Mouse (Mus musculus): ENCODE measurements around the gene Tmem135. TPM values are rescaled to one million over a fixed set of nuclear protein-coding genes. Genes with fewer than 3 reads are reported as not detected.

Tmem135 gene
- polyA plus RNA-seq, 1 experiment: 8.2 TPM

DNA sequence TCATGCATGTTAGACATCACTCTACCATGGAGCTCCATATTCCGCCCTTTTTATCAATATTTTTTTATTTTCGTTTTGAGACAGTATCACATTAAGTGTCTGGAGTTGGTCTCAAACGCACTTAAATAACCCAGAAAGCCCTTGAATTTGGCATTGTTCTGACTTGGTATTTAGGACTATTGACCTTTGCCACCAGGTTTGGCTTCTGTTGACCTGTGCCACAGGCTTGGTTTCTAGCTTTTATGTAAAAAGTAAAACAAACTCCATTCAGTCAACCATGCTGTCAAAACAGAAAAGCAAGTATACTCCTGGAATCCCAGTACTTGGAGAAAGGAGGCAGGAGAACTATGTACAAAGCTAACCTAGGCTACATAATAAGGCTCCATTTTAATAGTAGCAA lies 12.7 kb downstream of the Tmem135 start:
- H3K27ac ChIP-seq (ENCODE audit: control insufficient read depth, insufficient read depth, low read depth, low read length, poor library complexity): no peak overlapping the region
- H3K4me1 ChIP-seq (ENCODE audit: control insufficient read depth, insufficient read depth, low read length): no peaks in the 10 kb centered on the region
- no peak for TF ChIP-seq CTCF (IDR thresholded peaks at IDR 0.05; ENCODE audit: control insufficient read depth, insufficient read depth, low read length)
- no peak for TF ChIP-seq POLR2A (IDR thresholded peaks at IDR 0.05; ENCODE audit: borderline replicate concordance, control insufficient read depth, low read depth, low read length)
- H3K4me3 ChIP-seq (replicated peaks; ENCODE audit: control insufficient read depth, low read depth, low read length): no peak overlapping the region
- 86% methylated on average over 3 of the region's 3 CpGs for WGBS

DNA sequence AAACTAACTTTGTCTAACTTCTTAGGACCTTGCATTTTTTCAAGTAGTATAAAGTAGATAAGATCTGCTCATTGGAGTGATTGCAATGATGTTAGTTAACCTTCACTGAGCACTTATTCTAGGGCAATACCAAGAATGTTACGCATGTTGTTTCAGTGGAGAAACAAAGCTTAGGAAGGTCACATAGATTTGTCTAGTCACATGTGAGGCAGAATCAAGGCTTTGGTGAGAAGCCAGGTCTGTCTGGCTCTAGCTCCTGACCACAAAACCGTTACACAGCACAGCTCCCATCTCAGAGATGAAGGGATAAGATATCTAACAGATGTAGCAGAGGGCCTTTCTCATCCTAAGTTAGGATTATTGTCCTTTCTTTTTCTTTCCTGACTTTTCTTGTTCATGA lies 13.4 kb downstream of the Tmem135 start:
- WGBS: 39% methylated on average over 2 of the region's 2 CpGs
- TF ChIP-seq POLR2A (IDR thresholded peaks at IDR 0.05; ENCODE audit: borderline replicate concordance, control insufficient read depth, low read depth, low read length) (no peak), CTCF (IDR thresholded peaks at IDR 0.05; ENCODE audit: control insufficient read depth, insufficient read depth, low read length) (no peak)
- Histone ChIP-seq H3K4me3 (replicated peaks; ENCODE audit: control insufficient read depth, low read depth, low read length) (no peak overlapping the region), H3K27ac (ENCODE audit: control insufficient read depth, insufficient read depth, low read depth, low read length, poor library complexity) (no peak overlapping the region), H3K4me1 (ENCODE audit: control insufficient read depth, insufficient read depth, low read length) (no peaks in the 10 kb centered on the region)

DNA sequence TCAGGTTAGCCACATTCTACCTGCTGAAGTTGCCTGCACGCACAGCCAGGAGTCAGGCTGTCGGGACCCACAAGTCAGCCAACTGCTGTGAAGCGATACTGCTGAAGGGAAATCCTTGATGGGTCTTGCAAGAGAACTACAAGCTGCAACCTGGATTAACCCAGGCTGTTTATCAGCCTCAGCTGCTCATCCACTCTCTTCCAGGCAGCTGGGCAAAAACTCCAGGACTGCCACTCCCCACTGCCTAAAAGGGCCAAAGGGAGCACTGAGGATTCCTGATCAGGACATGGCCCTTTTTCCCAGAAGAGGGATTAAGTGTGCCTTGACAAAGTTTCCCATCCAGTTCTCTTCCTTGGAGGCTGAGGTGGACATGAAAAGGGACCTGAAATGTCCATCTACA lies 15.0 kb downstream of the Tmem135 start:
- H3K27ac ChIP-seq (ENCODE audit: control insufficient read depth, insufficient read depth, low read depth, low read length, poor library complexity): no peak overlapping the region
- no peaks in the 10 kb centered on the region for H3K4me1 ChIP-seq (ENCODE audit: control insufficient read depth, insufficient read depth, low read length)
- no peak for TF ChIP-seq CTCF (IDR thresholded peaks at IDR 0.05; ENCODE audit: control insufficient read depth, insufficient read depth, low read length)
- no peak for TF ChIP-seq POLR2A (IDR thresholded peaks at IDR 0.05; ENCODE audit: borderline replicate concordance, control insufficient read depth, low read depth, low read length)
- WGBS: 85% methylated on average over 3 of the region's 3 CpGs
- no peak overlapping the region for H3K4me3 ChIP-seq (replicated peaks; ENCODE audit: control insufficient read depth, low read depth, low read length)

DNA sequence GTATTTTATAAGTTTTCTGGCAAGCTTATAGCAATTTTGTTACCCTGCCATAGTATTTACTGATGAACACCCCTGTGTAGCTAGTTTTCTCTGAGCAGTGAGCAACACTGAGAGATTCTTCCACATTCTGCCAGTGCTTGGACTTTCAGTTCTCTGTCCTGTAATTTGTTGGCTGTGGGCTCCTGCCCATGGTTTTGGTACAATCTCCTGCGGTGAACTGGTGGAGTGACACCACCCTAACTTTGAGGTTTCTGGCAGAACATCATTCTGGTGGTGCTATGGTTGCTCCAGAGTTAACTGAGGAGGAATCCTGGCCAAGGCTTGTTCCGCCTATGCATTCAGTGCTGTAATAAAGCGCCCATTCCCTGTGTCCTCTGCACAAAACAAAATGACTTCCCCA lies 21.1 kb downstream of the Tmem135 start:
- 64% methylated on average over 3 of the region's 3 CpGs for WGBS
- no peak overlapping the region for H3K4me3 ChIP-seq (replicated peaks; ENCODE audit: control insufficient read depth, low read depth, low read length)
- no peak overlapping the region for H3K27ac ChIP-seq (ENCODE audit: control insufficient read depth, insufficient read depth, low read depth, low read length, poor library complexity)
- TF ChIP-seq CTCF (IDR thresholded peaks at IDR 0.05; ENCODE audit: control insufficient read depth, insufficient read depth, low read length) (no peak), POLR2A (IDR thresholded peaks at IDR 0.05; ENCODE audit: borderline replicate concordance, control insufficient read depth, low read depth, low read length) (no peak)
- no peaks in the 10 kb centered on the region for H3K4me1 ChIP-seq (ENCODE audit: control insufficient read depth, insufficient read depth, low read length)

DNA sequence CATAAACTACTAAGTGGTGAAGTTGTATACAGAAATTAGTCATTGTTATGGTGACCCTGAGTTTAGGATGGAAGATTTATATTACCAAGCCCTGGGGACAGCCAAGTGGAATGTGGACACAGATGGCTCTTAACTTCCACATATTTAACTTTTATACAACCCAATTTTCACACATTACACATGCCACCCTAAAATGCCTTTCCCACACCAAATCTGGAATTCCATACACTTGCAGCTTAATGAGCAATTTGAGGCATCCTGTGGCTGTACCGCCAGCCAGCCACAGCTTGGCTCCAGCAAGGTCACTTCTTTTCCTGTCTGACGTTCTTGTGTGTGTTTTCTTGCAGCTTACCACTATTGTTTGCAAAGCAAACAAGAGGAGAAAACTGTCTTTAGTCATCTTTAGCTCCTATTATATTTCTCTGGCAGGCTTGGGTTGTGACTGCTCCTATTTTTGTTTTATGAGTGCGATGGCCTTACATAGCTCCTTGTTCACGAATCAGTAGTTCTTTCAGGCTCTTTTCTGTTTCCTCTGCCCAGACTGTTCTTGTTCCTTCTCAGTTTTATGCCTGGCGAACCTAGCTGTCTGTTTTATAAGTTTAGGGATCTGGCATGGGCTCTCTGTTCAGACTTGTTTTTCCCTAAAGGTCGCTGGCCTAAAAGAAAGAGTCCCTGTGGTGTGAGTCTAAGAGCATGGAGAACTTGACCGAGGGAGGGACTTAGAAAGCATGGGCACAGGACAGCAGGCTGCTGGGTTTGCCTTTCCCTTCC lies 22.9 kb downstream of the Tmem135 start:
- Histone ChIP-seq H3K4me1 (ENCODE audit: control insufficient read depth, insufficient read depth, low read length) (no peaks in the 10 kb centered on the region), H3K27ac (ENCODE audit: control insufficient read depth, insufficient read depth, low read depth, low read length, poor library complexity) (no peak overlapping the region), H3K4me3 (replicated peaks; ENCODE audit: control insufficient read depth, low read depth, low read length) (no peak overlapping the region)
- TF ChIP-seq POLR2A (IDR thresholded peaks at IDR 0.05; ENCODE audit: borderline replicate concordance, control insufficient read depth, low read depth, low read length) (no peak), CTCF (IDR thresholded peaks at IDR 0.05; ENCODE audit: control insufficient read depth, insufficient read depth, low read length) (no peak)
- 66% methylated on average over 7 of the region's 7 CpGs for WGBS

DNA sequence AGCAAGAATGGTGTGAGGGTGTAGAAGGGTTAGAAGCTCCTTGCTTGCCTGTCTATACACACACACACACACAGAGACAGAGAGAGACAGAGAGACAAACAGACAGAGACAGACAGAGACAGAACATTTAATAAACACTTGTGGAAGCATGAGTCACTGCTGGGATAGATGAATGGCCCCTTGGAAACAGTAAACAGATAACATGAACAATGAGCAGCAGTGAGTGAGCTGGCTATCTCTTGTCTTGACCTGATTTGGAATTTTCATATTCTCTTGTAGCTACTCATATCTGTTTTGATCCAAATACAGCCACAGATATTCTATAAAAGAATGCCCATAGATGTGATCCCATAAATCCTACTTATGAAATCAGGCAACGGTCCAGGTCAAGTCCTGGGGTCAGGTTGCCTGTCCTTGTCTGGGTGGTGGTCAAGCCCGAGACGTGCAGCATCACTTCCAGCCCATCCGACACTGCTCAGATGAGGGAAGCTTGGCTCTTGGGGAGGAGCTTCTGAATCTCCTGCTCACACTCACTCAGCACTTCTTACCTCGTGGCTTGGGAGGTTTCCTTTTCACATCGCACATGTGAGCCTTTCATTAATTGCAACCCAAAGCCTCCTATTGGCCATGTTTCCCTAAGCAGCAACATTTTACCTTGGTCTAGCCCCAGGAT lies 32.3 kb downstream of the Tmem135 start:
- 56% methylated on average over 6 of the region's 6 CpGs for WGBS
- Histone ChIP-seq H3K4me1 (ENCODE audit: control insufficient read depth, insufficient read depth, low read length) (no peaks in the 10 kb centered on the region), H3K27ac (ENCODE audit: control insufficient read depth, insufficient read depth, low read depth, low read length, poor library complexity) (no peak overlapping the region), H3K4me3 (replicated peaks; ENCODE audit: control insufficient read depth, low read depth, low read length) (no peak overlapping the region)
- TF ChIP-seq POLR2A (IDR thresholded peaks at IDR 0.05; ENCODE audit: borderline replicate concordance, control insufficient read depth, low read depth, low read length) (no peak), CTCF (IDR thresholded peaks at IDR 0.05; ENCODE audit: control insufficient read depth, insufficient read depth, low read length) (no peak)

DNA sequence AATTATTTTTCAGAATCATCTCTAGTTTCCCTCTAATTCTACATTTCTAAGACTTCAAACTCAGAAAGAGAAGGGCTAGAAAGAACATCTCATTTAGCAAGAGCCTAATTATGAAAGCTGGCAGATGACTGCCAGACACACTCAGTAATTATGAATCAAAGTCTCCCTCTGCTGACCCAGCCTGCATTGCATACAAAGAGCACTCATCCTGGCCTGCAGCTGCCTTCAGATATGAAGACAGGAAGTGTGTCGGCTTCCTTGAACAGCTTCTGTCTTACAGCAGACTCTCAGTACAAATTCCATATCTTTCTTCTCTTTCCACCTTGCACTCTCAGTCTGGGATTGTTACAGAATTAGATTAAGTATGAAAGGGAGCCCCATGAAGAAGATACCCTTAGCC lies 33.1 kb downstream of the Tmem135 start:
- Histone ChIP-seq H3K4me1 (ENCODE audit: control insufficient read depth, insufficient read depth, low read length) (no peaks in the 10 kb centered on the region), H3K4me3 (replicated peaks; ENCODE audit: control insufficient read depth, low read depth, low read length) (no peak overlapping the region), H3K27ac (ENCODE audit: control insufficient read depth, insufficient read depth, low read depth, low read length, poor library complexity) (no peak overlapping the region)
- WGBS: 3% methylated on average over 1 of the region's 1 CpGs
- no peak for TF ChIP-seq POLR2A (IDR thresholded peaks at IDR 0.05; ENCODE audit: borderline replicate concordance, control insufficient read depth, low read depth, low read length)
- peak; percentile 20; the same call in 1 of the 2 replicates for TF ChIP-seq CTCF (IDR thresholded peaks at IDR 0.05; ENCODE audit: control insufficient read depth, insufficient read depth, low read length)

DNA sequence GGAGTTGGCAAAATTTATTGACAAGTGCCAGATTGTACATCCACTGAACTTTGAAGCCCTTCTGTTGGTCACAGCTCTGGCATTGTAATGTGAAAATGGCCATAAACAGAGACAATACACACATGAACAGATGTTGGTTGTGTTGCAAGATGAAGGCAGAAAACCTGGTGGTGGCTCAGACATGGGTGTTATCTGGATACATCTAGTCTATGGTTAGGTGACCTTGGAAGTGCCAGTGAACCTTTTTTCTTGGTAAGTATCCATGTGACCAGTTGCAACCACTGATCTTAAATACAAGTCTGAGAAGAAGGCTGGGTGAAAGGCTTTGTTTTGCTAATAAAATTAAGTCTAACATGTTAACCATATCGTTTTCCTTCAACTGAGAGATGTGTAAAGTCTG lies 33.9 kb downstream of the Tmem135 start:
- no peak overlapping the region for H3K27ac ChIP-seq (ENCODE audit: control insufficient read depth, insufficient read depth, low read depth, low read length, poor library complexity)
- TF ChIP-seq POLR2A (IDR thresholded peaks at IDR 0.05; ENCODE audit: borderline replicate concordance, control insufficient read depth, low read depth, low read length) (no peak), CTCF (IDR thresholded peaks at IDR 0.05; ENCODE audit: control insufficient read depth, insufficient read depth, low read length) (no peak)
- no peaks in the 10 kb centered on the region for H3K4me1 ChIP-seq (ENCODE audit: control insufficient read depth, insufficient read depth, low read length)
- WGBS: 81% methylated on average over 1 of the region's 1 CpGs
- H3K4me3 ChIP-seq (replicated peaks; ENCODE audit: control insufficient read depth, low read depth, low read length): no peak overlapping the region

Measured in bone marrow, adult 2 months (tissue).